Mouse (Mus musculus): ENCODE data around the gene Farp1.

DNA sequence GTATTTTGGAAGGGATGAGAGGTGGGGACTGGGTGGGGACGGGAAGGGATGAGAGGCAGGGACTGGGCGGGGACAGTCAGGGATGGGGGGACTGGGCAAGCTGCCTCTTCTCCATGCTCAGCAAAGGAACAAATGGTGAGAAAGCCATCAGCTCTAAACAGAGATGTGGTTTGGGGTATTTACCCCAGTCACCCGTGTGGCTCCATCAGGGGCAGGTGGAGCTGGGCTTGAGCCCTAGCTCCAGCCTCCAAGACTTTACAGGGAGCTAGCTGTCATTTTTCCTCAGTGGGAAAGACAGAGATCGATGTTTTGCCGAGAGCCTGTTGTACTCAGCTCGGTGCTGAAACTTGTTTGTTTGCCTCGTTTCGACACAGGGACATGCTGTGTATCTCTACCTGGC is 148.0 kb downstream of the Farp1 start:
- TF ChIP-seq CTCF (IDR thresholded peaks at IDR 0.05; ENCODE audit: low read depth, low read length) (no peak), POLR2A (IDR thresholded peaks at IDR 0.05; ENCODE audit: extremely low read depth, insufficient read depth, low read length) (no peak)
